Mouse (Mus musculus): Measurements from ENCODE around the gene H2-D1. TPM values are rescaled to one million over a fixed set of nuclear protein-coding genes. Genes with fewer than 3 reads are reported as not detected.
A peak's percentile ranks its signal among the peaks of the same experiment; 100 is the strongest.

The H2-D1 gene
- total and polyA plus RNA-seq, 3 experiments = 60.1 to 97.9 TPM; not detected in 1

GRCm38 (mm10) chr17:35255301-35255700 lies 7.2 kb upstream of the H2-D1 start:
- Histone ChIP-seq H3K4me3 (ENCODE audit: control insufficient read depth in 1 of 2, insufficient read depth in 1 of 2, low read depth in 2 of 2, low read length in 2 of 2) (no peak overlapping the region), H3K79me2 (ENCODE audit: control insufficient read depth, insufficient read depth, low read length, poor library complexity) (no peaks in the 10 kb centered on the region; the same call in 1 of the 2 replicates), H3K9ac (ENCODE audit: control insufficient read depth, low read depth, low read length, poor library complexity, severe bottlenecking) (no peak overlapping the region), H3K36me3 (ENCODE audit: control insufficient read depth in 1 of 2, insufficient read depth in 2 of 2, low read length in 2 of 2) (peaks cover 0 to 5% of the 10 kb centered on the region in 2 experiments; a peak in 2 of 4 replicates), H3K27ac (ENCODE audit: control insufficient read depth, low read depth, low read length) (no peak overlapping the region), H3K27me3 (ENCODE audit: control insufficient read depth in 1 of 2, insufficient read depth in 2 of 2, low read length in 2 of 2) (no peaks in the 10 kb centered on the region), H3K9me3 (replicated peaks; ENCODE audit: insufficient read depth, low read length) (no peaks in the 10 kb centered on the region), H3K4me1 (ENCODE audit: control insufficient read depth in 1 of 2, insufficient read depth in 2 of 2, low read length in 2 of 2) (peaks cover 5 to 13% of the 10 kb centered on the region in 2 experiments)
- DNase-seq (ENCODE audit: low read depth, low spot score) = no peak
- no peak for TF ChIP-seq ZMIZ1 (IDR thresholded peaks at IDR 0.05; ENCODE audit: low read depth, low read length)
- TF ChIP-seq MAFK (IDR thresholded peaks at IDR 0.05; ENCODE audit: borderline replicate concordance, low read depth, low read length) = no peak
- TF ChIP-seq TAL1 (IDR thresholded peaks at IDR 0.05; ENCODE audit: low read length) = no peak
- TF ChIP-seq SIN3A (IDR thresholded peaks at IDR 0.05; ENCODE audit: low read length) = no peak
- TF ChIP-seq TCF12 (IDR thresholded peaks at IDR 0.05; ENCODE audit: low read depth, low read length) = no peak
- no peak for TF ChIP-seq MAZ (IDR thresholded peaks at IDR 0.05; ENCODE audit: low read depth, low read length)
- TF ChIP-seq E2F4 (IDR thresholded peaks at IDR 0.05; ENCODE audit: borderline replicate concordance, low read depth, low read length) = no peak
- TF ChIP-seq GABPA (IDR thresholded peaks at IDR 0.05; ENCODE audit: low read depth, low read length) = no peak
- TF ChIP-seq MYB (IDR thresholded peaks at IDR 0.05; ENCODE audit: low read depth, low read length) = no peak
- TF ChIP-seq MEF2A (IDR thresholded peaks at IDR 0.05; ENCODE audit: extremely low read depth, insufficient replicate concordance, low read depth, low read length, poor library complexity, severe bottlenecking) = no peak
- no peak for TF ChIP-seq NELFE (IDR thresholded peaks at IDR 0.05; ENCODE audit: low read depth, low read length)
- TF ChIP-seq RCOR1 (IDR thresholded peaks at IDR 0.05; ENCODE audit: low read depth, low read length) = no peak
- TF ChIP-seq CTCF (IDR thresholded peaks at IDR 0.05 in 2 of 3, conservative IDR thresholded peaks at IDR 0.05 in 1 of 3; ENCODE audit: control insufficient read depth in 1 of 3, insufficient read depth in 1 of 3, low read depth in 2 of 3, low read length in 3 of 3, poor library complexity in 1 of 3, severe bottlenecking in 1 of 3) = no peak
- no peak for TF ChIP-seq USF2 (IDR thresholded peaks at IDR 0.05; ENCODE audit: borderline replicate concordance in 1 of 2, insufficient read depth in 1 of 2, low read depth in 1 of 2, low read length in 2 of 2)
- TF ChIP-seq POLR2A (IDR thresholded peaks at IDR 0.05; ENCODE audit: control insufficient read depth in 1 of 2, insufficient read depth in 1 of 2, low read depth in 1 of 2, low read length in 2 of 2, poor library complexity in 1 of 2) = no peak

GRCm38 (mm10) chr17:35255704-35256103 lies 6.8 kb upstream of the H2-D1 start:
- TF ChIP-seq MYC (IDR thresholded peaks at IDR 0.05; ENCODE audit: low read depth, low read length) (no peak), MAX (IDR thresholded peaks at IDR 0.05; ENCODE audit: low read length) (0 out of 2 replicates have a peak, but pooled peaks have one; percentile 13)
- peaks cover 5 to 13% of the 10 kb centered on the region in 2 experiments for H3K4me1 ChIP-seq (ENCODE audit: control insufficient read depth in 1 of 2, insufficient read depth in 2 of 2, low read length in 2 of 2)
- H3K36me3 ChIP-seq (ENCODE audit: control insufficient read depth in 1 of 2, insufficient read depth in 2 of 2, low read length in 2 of 2) = peaks cover 0 to 5% of the 10 kb centered on the region in 2 experiments; a peak in 1 of 4 replicates
- H3K4me3 ChIP-seq (ENCODE audit: control insufficient read depth in 1 of 2, insufficient read depth in 1 of 2, low read depth in 2 of 2, low read length in 2 of 2) = no peak overlapping the region
- DNase-seq (ENCODE audit: low read depth, low spot score) = peak; percentile 58
- no peak overlapping the region for H3K9ac ChIP-seq (ENCODE audit: control insufficient read depth, low read depth, low read length, poor library complexity, severe bottlenecking)
- no peaks in the 10 kb centered on the region for H3K9me3 ChIP-seq (replicated peaks; ENCODE audit: insufficient read depth, low read length)
- H3K79me2 ChIP-seq (ENCODE audit: control insufficient read depth, insufficient read depth, low read length, poor library complexity) = no peaks in the 10 kb centered on the region; the same call in 1 of the 2 replicates
- no peak overlapping the region for H3K27ac ChIP-seq (ENCODE audit: control insufficient read depth, low read depth, low read length)
- no peaks in the 10 kb centered on the region for H3K27me3 ChIP-seq (ENCODE audit: control insufficient read depth in 1 of 2, insufficient read depth in 2 of 2, low read length in 2 of 2)
